Mouse (Mus musculus) heart, postnatal 0 days (tissue): ENCODE measurements at regions not wholly inside any gene's neighbourhood (a gene's known extent, or its start where the extent isn't known, plus 50 kb on each side); places are given as distances from the start of the nearest gene placed in this dataset.
"Not testable (repeated sequence)": the region's sequence is repeated elsewhere in the genome, so short reads cannot be mapped to it uniquely, and the experiment has no call there.

Experiments
- ATAC-seq: fragments of 200-750 bp; cut with Nextera tagmentation; 2 replicates; pipeline ENCODE4 v1.8.0; 2017; ENCODE audit warnings: low read depth, moderate number of reproducible peaks, moderate library complexity; ENCODE audit not compliant: insufficient read depth
- DNase-seq: peaks from one replicate; pipeline ENCODE4 v3.0.0-alpha.2; 2016; ENCODE audit warnings: low spot score
- H3K27ac ChIP-seq: fragments of 300-500 bp; sonication (generic); 2 replicates; pipeline ENCODE4 v1.5.1; 2014; ENCODE audit warnings: low read depth, mild to moderate bottlenecking
- H3K27me3 ChIP-seq: fragments of 300-500 bp; sonication (generic); 2 replicates; pipeline ENCODE4 v1.6.1; 2014; ENCODE audit warnings: low read length, mixed read lengths; ENCODE audit not compliant: control insufficient read depth, insufficient read depth
- H3K36me3 ChIP-seq: fragments of 300-500 bp; sonication (generic); replicated peaks from 2 replicates; pipeline ENCODE4 v1.6.1; 2014; ENCODE audit warnings: low read length, mixed read lengths; ENCODE audit not compliant: control insufficient read depth, insufficient read depth
- H3K4me1 ChIP-seq: fragments of 300-500 bp; sonication (generic); 2 replicates; pipeline ENCODE4 v1.6.1; 2014; ENCODE audit warnings: antibody characterized with exemption; ENCODE audit not compliant: control insufficient read depth, insufficient read depth
- H3K4me2 ChIP-seq: fragments of 300-500 bp; sonication (generic); 2 replicates; pipeline ENCODE4 v1.6.1; 2014; ENCODE audit warnings: low read depth, mild to moderate bottlenecking, low read length, moderate library complexity
- H3K4me3 ChIP-seq: fragments of 300-500 bp; sonication (generic); 2 replicates; pipeline ENCODE4 v1.5.1; 2014; ENCODE audit warnings: low read depth, low read length
- H3K9ac ChIP-seq: fragments of 300-500 bp; sonication (generic); replicated peaks from 2 replicates; pipeline ENCODE4 v1.6.1; 2014; ENCODE audit warnings: low read depth, low read length, mixed read lengths
- H3K9me3 ChIP-seq: fragments of 300-500 bp; sonication (generic); replicated peaks from 2 replicates; pipeline ENCODE4 v1.6.1; 2016; ENCODE audit warnings: low read length; ENCODE audit not compliant: control insufficient read depth
- CTCF ChIP-seq: IDR thresholded peaks from 2 replicates; pipeline ENCODE4 v1.5.1; 2016; ENCODE audit warnings: antibody characterized with exemption, control low read depth, low read depth
- EP300 ChIP-seq: IDR thresholded peaks from 2 replicates; pipeline ENCODE4 v1.6.1; 2016; ENCODE audit warnings: antibody characterized with exemption, low read depth
- WGBS: fragments of 180-500 bp; shearing (Covaris S2); extraction: QIAGEN DNeasy Blood & Tissue Kit; methylation state at CpG from one replicate; pipeline ENCODE4 v1.1.7; 2014; 5-methylcytosine and 5-hydroxymethylcytosine counted together

DNA sequence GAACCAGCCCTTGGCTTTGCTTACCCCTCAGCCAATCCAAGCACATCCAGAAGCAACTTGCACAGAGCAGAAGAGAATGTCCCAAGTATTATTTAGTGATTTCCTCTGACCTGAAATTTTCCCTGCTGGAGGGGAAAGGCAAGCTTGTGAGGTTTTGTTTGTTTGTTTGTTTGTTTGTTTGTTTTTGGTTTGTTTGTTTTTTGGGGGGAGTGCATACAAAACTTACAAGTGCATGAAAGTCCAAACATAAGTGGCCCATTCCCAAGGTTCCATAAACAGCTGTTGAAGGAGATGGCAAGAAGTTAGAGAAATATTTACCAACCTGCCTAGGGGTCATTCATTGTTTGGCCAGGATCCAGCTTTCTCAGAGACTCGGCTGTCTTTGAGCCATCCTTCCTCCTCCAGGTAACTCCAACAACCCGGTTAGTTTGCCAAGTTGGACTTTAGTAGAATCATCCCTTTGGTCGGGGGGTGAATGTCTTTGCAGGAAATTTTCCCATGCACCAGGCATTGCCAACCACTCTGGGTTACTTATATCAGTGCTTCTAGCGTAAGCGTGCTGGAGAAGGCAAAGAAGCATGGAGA lies 175.3 kb downstream of the Ifng start:
- Histone ChIP-seq H3K9ac (no peak overlapping the region), H3K4me3 (no peak overlapping the region), H3K4me1 (0 out of 2 replicates have a peak, but pooled peaks cover 5% of the 10 kb centered on the region), H3K4me2 (no peak overlapping the region), H3K27ac (no peak overlapping the region), H3K27me3 (no peaks in the 10 kb centered on the region), H3K9me3 (no peaks in the 10 kb centered on the region), H3K36me3 (no peaks in the 10 kb centered on the region)
- WGBS: 89% methylated on average over 5 of the region's 5 CpGs
- DNase-seq (no peak), ATAC-seq (no peak)
- no peak for TF ChIP-seq CTCF
- TF ChIP-seq EP300: no peak

- Histone ChIP-seq H3K4me2 (no peak overlapping the region; the same call in 1 of the 2 replicates), H3K27me3 (no peaks in the 10 kb centered on the region), H3K4me1 (0 out of 2 replicates have a peak, but pooled peaks cover 5% of the 10 kb centered on the region), H3K9me3 (no peaks in the 10 kb centered on the region), H3K9ac (no peak overlapping the region), H3K27ac (peak overlapping the region; percentile 20; the same call in 1 of the 2 replicates), H3K36me3 (no peaks in the 10 kb centered on the region), H3K4me3 (no peak overlapping the region)
- no peak for TF ChIP-seq CTCF
- no peak for TF ChIP-seq EP300
- DNase-seq (peak; percentile 8), ATAC-seq (peak; percentile 75; the same call in 1 of the 2 replicates)
- WGBS: 47% methylated on average over 6 of the region's 6 CpGs
Observed at GRCm38 (mm10) chr10:118617291-118618044, 176.6 kb downstream of the Ifng start.

- H3K36me3 ChIP-seq, H3K27me3 ChIP-seq, H3K9me3 ChIP-seq, H3K4me1 ChIP-seq, H3K9ac ChIP-seq, H3K4me3 ChIP-seq, DNase-seq, H3K27ac ChIP-seq, H3K4me2 ChIP-seq, ATAC-seq: not testable (repeated sequence)
- WGBS: 95% methylated on average over 4 of the region's 4 CpGs
Observed at GRCm38 (mm10) chr10:118618251-118618650, 177.4 kb downstream of the Ifng start.

- ATAC-seq: no peak
Observed at GRCm38 (mm10) chr10:118618766-118619600, 178.1 kb downstream of the Ifng start.

GRCm38 (mm10) chr10:118619601-118620000 lies 178.8 kb downstream of the Ifng start:
- Histone ChIP-seq H3K27ac (no peak overlapping the region), H3K4me1 (0 out of 2 replicates have a peak, but pooled peaks cover 5% of the 10 kb centered on the region), H3K27me3 (no peaks in the 10 kb centered on the region), H3K4me3 (no peak overlapping the region), H3K9me3 (no peaks in the 10 kb centered on the region), H3K9ac (no peak overlapping the region), H3K4me2 (no peak overlapping the region), H3K36me3 (no peaks in the 10 kb centered on the region)
- ATAC-seq: no peak
- WGBS: 82% methylated on average over 1 of the region's 1 CpGs
- no peak for DNase-seq
- TF ChIP-seq EP300 (no peak), CTCF (no peak)

More at GRCm38 (mm10) chr10:118618766-118619600, 178.1 kb downstream of the Ifng start:
- H3K9ac ChIP-seq: no peak overlapping the region
- no peaks in the 10 kb centered on the region for H3K27me3 ChIP-seq
- H3K27ac ChIP-seq: no peak overlapping the region
- TF ChIP-seq CTCF (no peak), EP300 (no peak)
- H3K4me3 ChIP-seq: no peak overlapping the region
- DNase-seq: no peak
- no peaks in the 10 kb centered on the region for H3K9me3 ChIP-seq
- H3K4me2 ChIP-seq: no peak overlapping the region
- H3K36me3 ChIP-seq: no peaks in the 10 kb centered on the region
- 0 out of 2 replicates have a peak, but pooled peaks cover 5% of the 10 kb centered on the region for H3K4me1 ChIP-seq
- WGBS: 88% methylated on average over 10 of the region's 10 CpGs
